Mouse (Mus musculus): ENCODE results near the gene Cacnb4.

Gene Cacnb4

GRCm38 (mm10) chr2:52647255-52647998, 29.2 kb downstream of the Cacnb4 start:
- DNase-seq (ENCODE audit: low read depth) = no peak

- DNase-seq (ENCODE audit: low read depth) = no peak
Measured at GRCm38 (mm10) chr2:52643657-52644056, 33.0 kb downstream of the Cacnb4 start.

- DNase-seq (ENCODE audit: low read depth) = no peak
Measured at GRCm38 (mm10) chr2:52639530-52639875, 37.1 kb downstream of the Cacnb4 start.

- DNase-seq (ENCODE audit: low read depth) = no peak
Measured at GRCm38 (mm10) chr2:52638857-52639529, 37.6 kb downstream of the Cacnb4 start.

GRCm38 (mm10) chr2:52638226-52638625, 38.4 kb downstream of the Cacnb4 start:
- no peak for DNase-seq (ENCODE audit: low read depth)

GRCm38 (mm10) chr2:52636051-52636450, 40.6 kb downstream of the Cacnb4 start:
- no peak for DNase-seq (ENCODE audit: low read depth)

- no peak for DNase-seq (ENCODE audit: low read depth)
Measured at GRCm38 (mm10) chr2:52635358-52635757, 41.3 kb downstream of the Cacnb4 start.

GRCm38 (mm10) chr2:52632880-52633279, 43.8 kb downstream of the Cacnb4 start:
- no peak for DNase-seq (ENCODE audit: low read depth)

GRCm38 (mm10) chr2:52628186-52628585, 48.4 kb downstream of the Cacnb4 start:
- DNase-seq (ENCODE audit: low read depth) = no peak

GRCm38 (mm10) chr2:52626266-52626665, 50.4 kb downstream of the Cacnb4 start:
- DNase-seq (ENCODE audit: low read depth) = no peak

- no peak for DNase-seq (ENCODE audit: low read depth)
Measured at GRCm38 (mm10) chr2:52625731-52626130, 50.9 kb downstream of the Cacnb4 start.

- no peak for DNase-seq (ENCODE audit: low read depth)
Measured at GRCm38 (mm10) chr2:52623921-52624404, 52.7 kb downstream of the Cacnb4 start.

- DNase-seq (ENCODE audit: low read depth) = no peak
Measured at GRCm38 (mm10) chr2:52623461-52623860, 53.2 kb downstream of the Cacnb4 start.

GRCm38 (mm10) chr2:52622616-52623015, 54.0 kb downstream of the Cacnb4 start:
- no peak for DNase-seq (ENCODE audit: low read depth)

- no peak for DNase-seq (ENCODE audit: low read depth)
Measured at GRCm38 (mm10) chr2:52619406-52619974, 57.1 kb downstream of the Cacnb4 start.

- DNase-seq (ENCODE audit: low read depth) = no peak
Measured at GRCm38 (mm10) chr2:52618804-52619203, 57.8 kb downstream of the Cacnb4 start.

- DNase-seq (ENCODE audit: low read depth) = no peak
Measured at GRCm38 (mm10) chr2:52615429-52615828, 61.2 kb downstream of the Cacnb4 start.

- DNase-seq (ENCODE audit: low read depth) = no peak
Measured at GRCm38 (mm10) chr2:52613888-52614287, 62.7 kb downstream of the Cacnb4 start.

GRCm38 (mm10) chr2:52609486-52609885, 67.1 kb downstream of the Cacnb4 start:
- DNase-seq (ENCODE audit: low read depth) = no peak

- no peak for DNase-seq (ENCODE audit: low read depth)
Measured at GRCm38 (mm10) chr2:52607857-52608485, 68.7 kb downstream of the Cacnb4 start.

- no peak for DNase-seq (ENCODE audit: low read depth)
Measured at GRCm38 (mm10) chr2:52606331-52606730, 70.3 kb downstream of the Cacnb4 start.

- DNase-seq (ENCODE audit: low read depth) = no peak
Measured at GRCm38 (mm10) chr2:52605321-52605720, 71.3 kb downstream of the Cacnb4 start.

GRCm38 (mm10) chr2:52604651-52605020, 72.0 kb downstream of the Cacnb4 start:
- no peak for DNase-seq (ENCODE audit: low read depth)

Data from fibroblast of lung, adult 2 months (primary cell).